Mouse (Mus musculus): ENCODE measurements around the gene Fcnb.

DNA sequence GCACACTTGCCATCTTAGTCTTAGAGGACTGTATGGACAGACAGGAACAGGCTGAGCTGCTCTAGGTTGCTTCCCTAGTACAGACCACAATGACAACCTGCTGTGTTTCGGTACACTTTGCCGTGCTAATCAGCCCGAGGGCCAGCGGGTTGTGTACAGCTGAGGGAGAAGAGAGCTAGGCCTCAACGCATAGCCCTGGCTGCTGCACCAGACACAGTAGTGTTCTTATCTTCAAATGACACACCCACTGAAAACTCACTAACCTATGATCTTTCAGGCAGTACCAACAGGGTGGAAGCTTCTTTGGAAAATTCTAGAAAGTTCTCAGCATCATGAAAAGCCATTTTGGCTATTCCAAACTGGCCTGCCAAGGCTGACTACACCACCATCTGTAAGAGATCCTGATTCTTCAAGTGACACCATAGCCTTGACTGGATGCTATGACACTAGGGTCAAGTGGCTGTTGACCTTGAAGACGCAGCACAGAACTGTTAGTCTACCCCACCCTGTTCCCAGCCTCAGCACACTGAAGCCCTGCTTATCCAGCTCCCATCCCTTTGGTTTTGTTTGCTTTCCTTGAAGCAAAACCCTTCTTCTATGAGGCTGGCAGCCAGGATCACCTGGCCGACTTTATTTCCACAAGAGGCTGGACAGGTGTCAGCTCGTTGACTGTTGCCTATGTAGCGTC lies 16.3 kb upstream of the Fcnb start:
- TF ChIP-seq CTCF (IDR thresholded peaks at IDR 0.05; ENCODE audit: control insufficient read depth, insufficient read depth, insufficient replicate concordance, low read depth, low read length), result no peak
- TF ChIP-seq POLR2A (IDR thresholded peaks at IDR 0.05; ENCODE audit: control insufficient read depth, low read depth, low read length), result no peak
